Mouse (Mus musculus) intestine, embryonic 16.5 days (tissue): Measurements from ENCODE around the gene Arl16. TPM values are rescaled to one million over a fixed set of nuclear protein-coding genes. Genes with fewer than 3 reads are reported as not detected.
A peak's percentile ranks its signal among the peaks of the same experiment; 100 is the strongest.

ENCODE experiments used
- ATAC-seq: fragments of 200-750 bp; cut with Nextera tagmentation; 2 replicates; pipeline ENCODE4 v1.8.0; 2017; ENCODE audit warnings: moderate TSS enrichment, moderate library complexity
- H3K27ac ChIP-seq: fragments of 300-500 bp; sonication (generic); 2 replicates; pipeline ENCODE4 v1.5.1; 2014; ENCODE audit warnings: mild to moderate bottlenecking, low read length
- H3K27me3 ChIP-seq: fragments of 300-500 bp; sonication (generic); replicated peaks from 2 replicates; pipeline ENCODE4 v1.6.1; 2014; ENCODE audit warnings: low read length, control low read depth, mixed read lengths; ENCODE audit not compliant: control insufficient read depth, insufficient read depth
- H3K36me3 ChIP-seq: fragments of 300-500 bp; sonication (generic); 2 replicates; pipeline ENCODE4 v1.6.1; 2014; ENCODE audit warnings: low read length, control low read depth; ENCODE audit not compliant: control insufficient read depth, insufficient read depth
- H3K4me1 ChIP-seq: fragments of 300-500 bp; sonication (generic); 2 replicates; pipeline ENCODE4 v1.6.1; 2014; ENCODE audit warnings: low read length, control low read depth, mixed read lengths; ENCODE audit not compliant: control insufficient read depth, insufficient read depth
- H3K4me2 ChIP-seq: fragments of 300-500 bp; sonication (generic); 2 replicates; pipeline ENCODE4 v1.6.1; 2014; ENCODE audit warnings: low read depth, low read length, control low read depth
- H3K4me3 ChIP-seq: fragments of 300-500 bp; sonication (generic); 2 replicates; pipeline ENCODE4 v1.5.1; 2014; ENCODE audit warnings: mild to moderate bottlenecking, low read length
- H3K9ac ChIP-seq: fragments of 300-500 bp; sonication (generic); 2 replicates; pipeline ENCODE4 v1.6.1; 2014; ENCODE audit warnings: low read depth, low read length
- H3K9me3 ChIP-seq: fragments of 300-500 bp; sonication (generic); 2 replicates; pipeline ENCODE4 v1.6.1; 2016; ENCODE audit warnings: low read length, control low read depth; ENCODE audit not compliant: control insufficient read depth
- WGBS: fragments of 180-500 bp; shearing (Covaris S2); extraction: QIAGEN DNeasy Blood & Tissue Kit; methylation state at CpG from one replicate; pipeline ENCODE4 v1.1.7; 2014; 5-methylcytosine and 5-hydroxymethylcytosine counted together
- polyA plus RNA-seq: library from polyadenylated mRNA; unstranded; fragments of >200 nt; fragmentation: Nextera tagmentation; extraction: Ambion mirVana; gene quantifications from 2 replicates; pipeline ENCODE4 v1.2.1, GENCODE M21; 2015

The Arl16 gene
- polyA plus RNA-seq, 1 experiment from 2014 or later: 38.9 TPM

DNA sequence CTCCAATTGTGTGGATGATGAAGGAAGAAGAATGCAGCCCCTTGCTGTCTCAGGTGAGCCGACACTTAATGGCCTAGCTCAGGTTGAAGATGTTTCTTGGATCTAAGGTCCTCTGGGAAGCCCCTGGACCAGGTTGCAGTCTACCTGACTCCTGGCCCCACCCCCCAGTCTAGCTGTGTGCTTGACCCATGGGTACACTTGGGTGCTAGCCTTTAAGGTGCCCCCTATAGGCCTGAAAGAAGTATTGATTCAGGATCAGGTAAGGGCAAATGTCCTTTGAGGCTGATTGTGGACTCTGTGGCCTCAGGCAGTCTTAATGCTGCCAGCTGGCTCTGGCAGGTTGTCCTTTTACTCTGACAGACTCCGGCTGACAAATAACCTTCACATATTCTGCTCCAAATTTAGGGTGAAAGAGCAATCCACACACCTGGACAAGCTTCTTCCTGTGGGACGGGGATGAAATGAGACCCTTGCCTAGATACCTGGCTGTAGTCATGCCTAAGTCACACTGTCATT lies 24.6 kb downstream of the Arl16 start:
- Histone ChIP-seq H3K4me2 (no peak overlapping the region), H3K4me1 (no peaks in the 10 kb centered on the region), H3K9me3 (no peaks in the 10 kb centered on the region), H3K27me3 (no peaks in the 10 kb centered on the region), H3K4me3 (no peak overlapping the region), H3K36me3 (no peaks in the 10 kb centered on the region), H3K27ac (no peak overlapping the region), H3K9ac (no peak overlapping the region)
- WGBS: 86% methylated on average over 3 of the region's 3 CpGs
- ATAC-seq: no peak

DNA sequence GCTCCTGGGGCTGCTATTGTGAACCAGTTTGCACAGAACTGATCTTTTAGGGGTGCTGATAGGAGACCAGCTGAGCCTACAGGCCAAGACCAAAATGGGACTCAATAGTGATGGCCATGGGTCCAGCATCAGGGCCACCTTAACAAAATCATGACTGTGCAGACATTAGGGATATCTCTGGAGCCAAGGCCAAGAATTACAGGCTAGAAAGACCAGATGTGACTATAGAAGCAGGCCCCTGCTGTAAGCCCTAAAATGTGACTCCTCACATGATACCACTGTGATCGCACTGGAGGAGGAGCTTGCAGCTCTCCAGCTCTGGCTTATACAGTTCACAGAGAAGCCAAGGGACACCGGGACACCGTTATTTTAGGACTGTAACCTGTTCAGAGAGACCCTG lies 25.1 kb downstream of the Arl16 start, which contains the start of gene Tspan10:
Gene Tspan10 (plus strand): TSS at position 301 of the 400 bp plus-strand sequence.
- no peaks in the 10 kb centered on the region for H3K36me3 ChIP-seq
- ATAC-seq: no peak
- no peaks in the 10 kb centered on the region for H3K4me1 ChIP-seq
- no peaks in the 10 kb centered on the region for H3K27me3 ChIP-seq
- H3K4me2 ChIP-seq: no peak within 1 kb of the TSS
- H3K9me3 ChIP-seq: no peaks in the 10 kb centered on the region
- H3K4me3 ChIP-seq: no peak within 1 kb of the TSS
- WGBS: 93% methylated on average over 3 of the region's 3 CpGs
- H3K9ac ChIP-seq: no peak within 1 kb of the TSS
- H3K27ac ChIP-seq: no peak within 1 kb of the TSS

DNA sequence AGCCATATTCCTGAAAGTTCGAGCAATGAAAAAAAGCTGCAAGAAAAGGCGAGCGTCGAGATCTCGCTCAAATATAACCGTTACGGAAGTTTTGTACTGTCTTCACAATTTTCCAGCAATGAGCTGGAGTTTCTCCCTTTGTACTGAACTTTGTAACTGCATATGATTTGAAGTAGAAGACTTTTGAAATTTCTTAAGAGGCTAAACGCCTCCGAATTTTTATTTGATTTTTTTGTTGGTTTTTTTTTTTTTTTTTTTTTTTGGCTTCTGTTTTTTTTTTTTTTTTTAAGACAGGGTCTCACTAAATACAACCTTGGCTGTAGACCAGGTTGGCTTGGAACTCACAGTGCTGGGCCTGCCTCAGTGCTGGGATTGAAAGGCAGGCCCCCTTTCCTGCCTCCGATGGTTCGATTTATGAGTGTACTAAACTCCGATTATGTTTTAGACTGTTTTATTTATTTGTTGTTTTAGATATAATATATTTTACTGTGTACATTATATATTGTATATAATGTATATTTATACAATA lies 29.5 kb downstream of the Arl16 start:
- WGBS: 24% methylated on average over 12 of the region's 12 CpGs
- no peak for ATAC-seq
- Histone ChIP-seq H3K4me3 (peak overlapping the region; percentile 98), H3K4me2 (peak overlapping the region; percentile 54), H3K27ac (no peak overlapping the region; the same call in 1 of the 2 replicates), H3K9me3 (no peaks in the 10 kb centered on the region), H3K27me3 (no peaks in the 10 kb centered on the region), H3K4me1 (peaks cover 10% of the 10 kb centered on the region), H3K9ac (peak overlapping the region; percentile 96), H3K36me3 (no peaks in the 10 kb centered on the region)

DNA sequence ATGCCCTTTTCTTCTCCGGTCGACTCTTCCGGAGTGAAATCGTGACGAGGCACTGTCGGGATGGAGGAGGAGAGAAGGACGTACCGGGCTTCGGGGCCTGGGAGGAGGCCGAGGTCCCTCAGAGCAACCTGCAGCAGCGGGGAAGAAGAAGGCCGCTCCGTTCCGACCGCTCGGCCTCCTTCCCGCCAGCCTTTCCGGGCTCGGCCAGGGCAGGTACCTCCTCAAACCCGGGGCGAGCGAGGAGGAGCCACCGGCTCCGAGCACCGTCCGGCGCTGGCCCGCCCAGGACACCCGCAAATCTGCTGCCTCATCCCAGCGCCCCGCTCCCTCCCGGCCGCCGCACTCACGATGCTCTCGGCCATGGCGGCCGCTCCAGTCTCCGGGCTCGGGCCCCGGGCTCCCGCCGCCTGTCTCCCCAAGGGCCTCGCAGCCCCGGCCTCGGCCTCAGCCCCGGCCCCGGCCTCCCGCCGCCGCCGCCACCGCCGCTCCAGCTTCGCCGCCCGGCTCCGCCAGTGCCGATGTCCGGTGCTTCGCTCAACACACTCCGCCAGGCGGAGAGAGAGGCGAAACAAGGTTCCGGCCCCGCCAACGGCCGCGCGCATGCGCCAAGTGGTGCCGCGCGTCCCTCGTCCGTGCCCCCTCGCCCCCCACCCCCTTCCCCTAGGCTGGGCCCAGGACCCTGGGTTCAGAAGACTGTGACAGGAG lies 30.1 kb downstream of the Arl16 start, which contains the start of gene Nploc4:
Gene Nploc4 (minus strand): TSS at position 557 of the 705 bp plus-strand sequence.
- H3K27me3 ChIP-seq: no peaks in the 10 kb centered on the region
- peak within 1 kb of the TSS; percentile 82 for H3K4me2 ChIP-seq
- 1% methylated on average over 64 of the region's 77 CpGs for WGBS
- peak within 1 kb of the TSS; percentile 96 for H3K9ac ChIP-seq
- H3K36me3 ChIP-seq: no peaks in the 10 kb centered on the region
- ATAC-seq: peak; percentile 91
- no peaks in the 10 kb centered on the region for H3K9me3 ChIP-seq
- H3K4me1 ChIP-seq: peaks cover 10% of the 10 kb centered on the region
- peak within 1 kb of the TSS; percentile 83 for H3K27ac ChIP-seq
- H3K4me3 ChIP-seq: peak within 1 kb of the TSS; percentile 98

DNA sequence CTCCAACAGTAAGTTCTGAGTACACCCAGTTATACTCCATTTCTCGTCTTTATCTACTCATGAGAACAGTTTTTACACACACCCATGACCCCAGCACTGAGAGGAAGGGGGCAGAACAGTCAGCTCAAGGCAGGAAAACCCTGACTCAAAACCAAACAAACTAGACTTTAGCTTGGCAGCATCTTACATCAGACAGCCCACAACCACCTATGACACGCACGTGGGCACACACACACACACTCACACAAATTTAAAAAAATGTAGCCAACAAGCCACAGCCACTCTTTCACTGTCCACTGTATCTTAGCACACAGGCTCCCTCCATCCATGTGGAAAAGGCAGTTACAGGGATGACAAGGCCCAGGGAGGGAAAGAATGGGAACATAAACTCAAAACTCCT lies 40.7 kb downstream of the Arl16 start:
- ATAC-seq: no peak
- H3K27me3 ChIP-seq: no peaks in the 10 kb centered on the region
- no peak overlapping the region for H3K4me3 ChIP-seq
- H3K9me3 ChIP-seq: no peaks in the 10 kb centered on the region
- no peaks in the 10 kb centered on the region for H3K4me1 ChIP-seq
- H3K9ac ChIP-seq: no peak overlapping the region
- peaks cover 8% of the 10 kb centered on the region; the same call in 1 of the 2 replicates for H3K36me3 ChIP-seq
- no peak overlapping the region for H3K4me2 ChIP-seq
- no peak overlapping the region for H3K27ac ChIP-seq
- WGBS: 90% methylated on average over 3 of the region's 3 CpGs

DNA sequence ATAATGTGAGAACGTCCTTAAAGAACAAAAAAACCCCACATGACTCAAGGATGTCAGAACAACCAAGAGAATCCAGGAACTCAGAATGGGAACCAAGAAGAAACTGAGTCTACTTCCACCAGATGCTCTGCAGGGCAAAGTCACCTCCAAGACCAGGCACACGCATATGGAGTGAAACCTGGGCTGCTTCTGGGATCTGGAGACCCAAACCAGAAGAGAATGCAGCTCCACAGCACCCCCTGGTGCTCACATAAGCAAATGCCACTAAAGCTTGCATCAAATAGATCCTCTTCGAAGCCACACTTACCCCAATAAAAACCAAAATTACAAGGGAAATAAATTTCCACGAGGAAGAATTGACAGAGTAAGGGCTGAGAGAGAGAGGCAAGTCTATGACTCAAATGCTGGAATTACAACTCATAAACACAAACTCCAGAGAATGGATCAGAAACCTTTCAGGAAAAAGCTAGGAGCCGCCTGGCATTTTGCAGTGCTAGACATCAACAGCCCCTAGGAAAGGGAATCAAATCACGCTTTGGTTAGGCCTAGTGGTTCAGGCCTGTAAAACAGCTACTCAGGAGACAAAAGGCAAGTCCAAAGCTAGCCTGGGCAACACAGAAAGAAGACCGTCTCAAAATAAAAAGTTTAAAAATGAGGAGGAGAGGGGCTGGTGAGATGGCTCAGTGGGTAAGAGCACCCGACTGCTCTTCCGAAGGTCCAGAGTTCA lies 43.7 kb downstream of the Arl16 start:
- no peaks in the 10 kb centered on the region for H3K27me3 ChIP-seq
- 0 out of 2 replicates have a peak overlapping the region, but pooled peaks have one; percentile 2 for H3K27ac ChIP-seq
- H3K4me3 ChIP-seq: no peak overlapping the region
- H3K4me2 ChIP-seq: no peak overlapping the region
- no peaks in the 10 kb centered on the region for H3K9me3 ChIP-seq
- H3K4me1 ChIP-seq: no peaks in the 10 kb centered on the region
- peaks cover 13% of the 10 kb centered on the region for H3K36me3 ChIP-seq
- WGBS: 59% methylated on average over 9 of the region's 9 CpGs
- 0 out of 2 replicates have a peak, but pooled peaks have one; percentile 13 for ATAC-seq
- H3K9ac ChIP-seq: no peak overlapping the region

DNA sequence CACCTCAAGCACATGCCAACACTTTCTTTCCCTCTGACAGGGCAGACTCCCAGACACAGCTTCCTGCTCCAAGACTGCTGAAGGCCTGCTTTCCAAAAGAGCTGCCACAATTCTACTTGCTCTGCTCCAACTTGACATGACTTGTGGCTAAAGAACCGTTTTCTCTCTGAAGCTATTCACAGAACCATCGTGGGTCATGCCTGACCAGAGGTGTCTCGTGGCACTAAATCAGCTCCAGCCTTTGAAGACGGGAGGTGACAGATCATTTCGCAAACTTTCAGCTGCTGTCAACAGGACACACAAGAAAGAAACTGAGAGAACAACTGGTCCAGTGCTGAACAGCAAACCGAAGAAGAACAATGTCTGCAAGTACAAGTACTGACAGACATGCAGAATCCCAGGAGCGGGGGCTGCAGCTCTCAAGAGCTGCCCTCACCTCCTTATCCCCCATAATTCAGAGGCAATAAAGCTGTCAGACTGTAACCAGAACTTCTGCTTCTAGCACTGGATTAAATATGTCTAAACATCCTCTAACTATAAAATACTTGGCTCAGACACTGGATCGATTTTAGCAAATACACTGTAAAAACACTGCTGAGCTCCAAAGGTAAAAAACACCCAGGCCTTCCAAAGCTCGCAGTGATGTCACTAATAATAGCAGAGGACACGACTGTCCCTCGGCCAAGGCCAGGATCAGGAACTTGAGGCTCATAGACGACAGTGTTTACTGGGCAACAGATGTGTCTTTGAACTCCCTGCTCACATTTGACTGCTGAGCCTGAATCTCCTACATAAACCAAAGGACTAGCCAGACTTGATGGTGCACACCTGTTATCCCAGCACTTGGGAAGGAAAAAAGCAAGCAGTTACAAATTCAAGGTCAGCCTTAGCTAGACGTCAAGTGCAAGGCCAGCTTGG lies 44.5 kb downstream of the Arl16 start:
- H3K27me3 ChIP-seq: no peaks in the 10 kb centered on the region
- no peaks in the 10 kb centered on the region for H3K4me1 ChIP-seq
- H3K4me2 ChIP-seq: no peak overlapping the region
- H3K4me3 ChIP-seq: no peak overlapping the region
- H3K36me3 ChIP-seq: peaks cover 14% of the 10 kb centered on the region
- no peaks in the 10 kb centered on the region for H3K9me3 ChIP-seq
- 0 out of 2 replicates have a peak overlapping the region, but pooled peaks have one; percentile 2 for H3K27ac ChIP-seq
- WGBS: 45% methylated on average over 13 of the region's 13 CpGs
- ATAC-seq: peak; percentile 36; the same call in 1 of the 2 replicates
- no peak overlapping the region for H3K9ac ChIP-seq

DNA sequence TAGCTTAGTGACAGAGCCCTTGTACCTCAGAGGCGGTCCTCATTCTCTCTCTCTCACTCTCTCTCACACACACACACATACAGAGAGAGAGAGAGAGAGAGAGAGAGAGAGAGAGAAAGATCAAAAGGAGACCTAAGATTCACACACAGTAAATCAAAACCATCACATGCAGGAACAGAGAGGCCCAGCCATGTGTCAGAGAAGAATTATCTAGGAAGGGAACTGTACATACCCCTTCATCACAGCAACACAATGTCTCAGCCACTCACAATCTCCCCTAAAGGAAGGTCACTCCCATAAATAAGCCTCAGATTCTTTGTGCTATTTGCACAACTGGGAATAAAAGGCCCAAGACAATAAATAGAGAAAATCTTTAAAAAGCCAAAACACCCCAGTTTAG lies 48.8 kb downstream of the Arl16 start:
- Histone ChIP-seq H3K9ac (no peak overlapping the region), H3K27ac (no peak overlapping the region), H3K4me3 (no peak overlapping the region), H3K27me3 (no peaks in the 10 kb centered on the region), H3K9me3 (no peaks in the 10 kb centered on the region), H3K36me3 (peaks cover 17% of the 10 kb centered on the region), H3K4me1 (no peaks in the 10 kb centered on the region), H3K4me2 (no peak overlapping the region)
- no peak for ATAC-seq
- WGBS: 95% methylated on average over 1 of the region's 1 CpGs
